Mouse (Mus musculus) bone marrow macrophage, adult 2 months (primary cell): ENCODE measurements at regions not wholly inside any gene's neighbourhood (a gene's known extent, or its start where the extent isn't known, plus 50 kb on each side); places are given as distances from the start of the nearest gene placed in this dataset.

Source experiments
- H3K27ac ChIP-seq: 2 replicates; pipeline ENCODE4 v1.5.1; 2012; ENCODE audit warnings: low read depth, low read length; ENCODE audit not compliant: insufficient read depth
- H3K4me1 ChIP-seq: 2 replicates; pipeline ENCODE4 v1.6.1; 2012; ENCODE audit warnings: low read length; ENCODE audit not compliant: control insufficient read depth, insufficient read depth
- H3K4me3 ChIP-seq: 2 replicates; pipeline ENCODE4 v1.5.1; 2012; ENCODE audit warnings: mild to moderate bottlenecking, low read length, moderate library complexity; ENCODE audit not compliant: insufficient read depth
- CTCF ChIP-seq: IDR thresholded peaks from 2 replicates; pipeline ENCODE4 v1.5.1; 2012; ENCODE audit warnings: low read depth, mild to moderate bottlenecking, low read length, moderate library complexity
- POLR2A ChIP-seq: IDR thresholded peaks from 2 replicates; pipeline ENCODE4 v1.6.1; 2012; ENCODE audit warnings: mild to moderate bottlenecking, low read depth, low read length, borderline replicate concordance

GRCm38 (mm10) chr9:33065331-33065730 is 429.3 kb downstream of the Ets1 start:
- Histone ChIP-seq H3K27ac (no peak overlapping the region), H3K4me1 (no peaks in the 10 kb centered on the region), H3K4me3 (no peak overlapping the region)
- TF ChIP-seq POLR2A (no peak), CTCF (no peak)

GRCm38 (mm10) chr9:33067521-33067920 is 431.5 kb downstream of the Ets1 start:
- Histone ChIP-seq H3K27ac (no peak overlapping the region), H3K4me1 (no peaks in the 10 kb centered on the region), H3K4me3 (no peak overlapping the region)
- TF ChIP-seq CTCF (no peak), POLR2A (no peak)

GRCm38 (mm10) chr9:33070116-33070515 is 434.1 kb downstream of the Ets1 start:
- H3K4me3 ChIP-seq: no peak overlapping the region
- no peaks in the 10 kb centered on the region for H3K4me1 ChIP-seq
- TF ChIP-seq POLR2A: no peak
- no peak for TF ChIP-seq CTCF
- H3K27ac ChIP-seq: no peak overlapping the region

GRCm38 (mm10) chr9:33080271-33080670 is 444.2 kb downstream of the Ets1 start:
- H3K4me1 ChIP-seq: no peaks in the 10 kb centered on the region
- TF ChIP-seq CTCF (no peak), POLR2A (no peak)
- H3K27ac ChIP-seq: no peak overlapping the region
- H3K4me3 ChIP-seq: no peak overlapping the region

GRCm38 (mm10) chr9:33080774-33081173 is 444.8 kb downstream of the Ets1 start:
- Histone ChIP-seq H3K4me1 (no peaks in the 10 kb centered on the region), H3K4me3 (no peak overlapping the region), H3K27ac (no peak overlapping the region)
- TF ChIP-seq POLR2A (no peak), CTCF (no peak)

- no peak for TF ChIP-seq CTCF
- no peak for TF ChIP-seq POLR2A
Observed at GRCm38 (mm10) chr9:33089977-33090376, 454.0 kb downstream of the Ets1 start.

GRCm38 (mm10) chr9:33091664-33092063 is 455.6 kb downstream of the Ets1 start:
- TF ChIP-seq POLR2A (no peak), CTCF (no peak)
- Histone ChIP-seq H3K4me3 (no peak overlapping the region), H3K27ac (no peak overlapping the region), H3K4me1 (no peaks in the 10 kb centered on the region)

More at GRCm38 (mm10) chr9:33089977-33090376, 454.0 kb downstream of the Ets1 start:
- H3K4me3 ChIP-seq: no peak overlapping the region
- H3K4me1 ChIP-seq: no peaks in the 10 kb centered on the region
- H3K27ac ChIP-seq: no peak overlapping the region

- H3K4me1 ChIP-seq: no peaks in the 10 kb centered on the region
- no peak for TF ChIP-seq CTCF
- TF ChIP-seq POLR2A: no peak
- H3K4me3 ChIP-seq: no peak overlapping the region
- H3K27ac ChIP-seq: no peak overlapping the region
Observed at GRCm38 (mm10) chr9:33095654-33096053, 459.6 kb downstream of the Ets1 start.

- no peaks in the 10 kb centered on the region for H3K4me1 ChIP-seq
- TF ChIP-seq CTCF: no peak
- TF ChIP-seq POLR2A: no peak
- H3K27ac ChIP-seq: no peak overlapping the region
- H3K4me3 ChIP-seq: no peak overlapping the region
Observed at GRCm38 (mm10) chr9:33101206-33101605, 465.2 kb downstream of the Ets1 start.

GRCm38 (mm10) chr9:33104623-33105074 is 468.6 kb downstream of the Ets1 start:
- TF ChIP-seq CTCF: no peak
- TF ChIP-seq POLR2A: no peak
- Histone ChIP-seq H3K27ac (no peak overlapping the region), H3K4me3 (no peak overlapping the region), H3K4me1 (no peaks in the 10 kb centered on the region)

GRCm38 (mm10) chr9:33123841-33124240 is 487.8 kb downstream of the Ets1 start:
- H3K4me1 ChIP-seq: no peaks in the 10 kb centered on the region
- H3K27ac ChIP-seq: no peak overlapping the region
- H3K4me3 ChIP-seq: no peak overlapping the region
- TF ChIP-seq POLR2A (no peak), CTCF (no peak)
